Mouse (Mus musculus) thymus, adult 2 months (tissue): ENCODE results near the gene Mdk. TPM values are rescaled to one million over a fixed set of nuclear protein-coding genes. Genes with fewer than 3 reads are reported as not detected.
A peak's percentile ranks its signal among the peaks of the same experiment; 100 is the strongest.

Experiments used
- DNase-seq: peaks from one replicate; pipeline ENCODE4 v3.0.0; 2021
- H3K27ac ChIP-seq: fragments of 200-500 bp; 2 replicates; pipeline ENCODE4 v1.5.1; 2012; ENCODE audit warnings: low read length, control low read depth; ENCODE audit not compliant: control insufficient read depth, insufficient read depth
- H3K27me3 ChIP-seq: fragments of 200-500 bp; 2 replicates; pipeline ENCODE4 v1.6.1; 2012; ENCODE audit warnings: mild to moderate bottlenecking, low read length, moderate library complexity, mixed read lengths; ENCODE audit not compliant: control insufficient read depth, insufficient read depth
- H3K36me3 ChIP-seq: fragments of 200-500 bp; 2 replicates; pipeline ENCODE4 v1.6.1; 2012; ENCODE audit warnings: mild to moderate bottlenecking, low read length, moderate library complexity; ENCODE audit not compliant: control insufficient read depth, insufficient read depth
- H3K4me1 ChIP-seq: fragments of 200-500 bp; replicated peaks from 2 replicates; pipeline ENCODE4 v1.6.1; 2012; ENCODE audit warnings: low read length; ENCODE audit not compliant: control insufficient read depth, insufficient read depth
- H3K4me3 ChIP-seq: fragments of 200-500 bp; 2 replicates; pipeline ENCODE4 v1.5.1; 2012; ENCODE audit warnings: mild to moderate bottlenecking, low read length, control low read depth, moderate library complexity; ENCODE audit not compliant: control insufficient read depth, insufficient read depth
- CTCF ChIP-seq: fragments of 200-500 bp; IDR thresholded peaks from 2 replicates; pipeline ENCODE4 v1.5.1; 2012; ENCODE audit warnings: mild to moderate bottlenecking, control low read depth, low read length, moderate library complexity, borderline replicate concordance; ENCODE audit not compliant: control insufficient read depth, poor library complexity, insufficient read depth; ENCODE audit errors: extremely low read depth
- POLR2A ChIP-seq: fragments of 200-500 bp; IDR thresholded peaks from 2 replicates; pipeline ENCODE4 v1.6.1; 2012; ENCODE audit warnings: mild to moderate bottlenecking, low read length, control low read depth, moderate library complexity; ENCODE audit not compliant: control insufficient read depth, poor library complexity, insufficient read depth; ENCODE audit errors: extremely low read depth
- WGBS: fragments of 180-500 bp; shearing (Covaris S2); methylation state at CpG from one replicate; pipeline ENCODE4 v1.1.7; 2018; 5-methylcytosine and 5-hydroxymethylcytosine counted together
- polyA plus RNA-seq: library from polyadenylated mRNA; depleted of rRNA; stranded (reverse); fragments of >200 nt; gene quantifications from 2 replicates; pipeline ENCODE4 v1.2.3, GENCODE M21; 2012

Mdk gene
- polyA plus RNA-seq, 1 experiment: 17.7 TPM

GRCm38 (mm10) chr2:91958701-91959457 lies 26.8 kb upstream of the Mdk start:
- no peaks in the 10 kb centered on the region for H3K36me3 ChIP-seq
- peaks cover 70% of the 10 kb centered on the region for H3K4me1 ChIP-seq
- DNase-seq: peak; percentile 69
- TF ChIP-seq POLR2A (no peak), CTCF (peak; percentile 79; the same call in 1 of the 2 replicates)
- no peak overlapping the region for H3K4me3 ChIP-seq
- no peak overlapping the region for H3K27ac ChIP-seq
- H3K27me3 ChIP-seq: no peaks in the 10 kb centered on the region
- 53% methylated on average over 10 of the region's 10 CpGs for WGBS

- WGBS: 83% methylated on average over 8 of the region's 8 CpGs
- Histone ChIP-seq H3K4me1 (peaks cover 71% of the 10 kb centered on the region), H3K4me3 (no peak overlapping the region), H3K27me3 (no peaks in the 10 kb centered on the region), H3K27ac (peak overlapping the region; percentile 63; the same call in 1 of the 2 replicates), H3K36me3 (no peaks in the 10 kb centered on the region)
- no peak for DNase-seq
- no peak for TF ChIP-seq POLR2A
- TF ChIP-seq CTCF: no peak
Measured at GRCm38 (mm10) chr2:91958049-91958448, 26.0 kb upstream of the Mdk start.

GRCm38 (mm10) chr2:91957096-91957495 lies 25.0 kb upstream of the Mdk start:
- DNase-seq: peak; percentile 79
- 2% methylated on average over 4 of the region's 4 CpGs for WGBS
- Histone ChIP-seq H3K36me3 (no peaks in the 10 kb centered on the region), H3K4me3 (peak overlapping the region; percentile 14), H3K4me1 (peaks cover 70% of the 10 kb centered on the region), H3K27ac (peak overlapping the region; percentile 78), H3K27me3 (no peaks in the 10 kb centered on the region)
- TF ChIP-seq CTCF (no peak; the same call in 1 of the 2 replicates), POLR2A (no peak)

GRCm38 (mm10) chr2:91955875-91956274 lies 23.8 kb upstream of the Mdk start:
- no peak for DNase-seq
- Histone ChIP-seq H3K27me3 (no peaks in the 10 kb centered on the region), H3K27ac (no peak overlapping the region), H3K4me1 (peaks cover 64% of the 10 kb centered on the region), H3K36me3 (no peaks in the 10 kb centered on the region), H3K4me3 (no peak overlapping the region)
- TF ChIP-seq CTCF: no peak
- TF ChIP-seq POLR2A: no peak
- 82% methylated on average over 6 of the region's 6 CpGs for WGBS

DNA sequence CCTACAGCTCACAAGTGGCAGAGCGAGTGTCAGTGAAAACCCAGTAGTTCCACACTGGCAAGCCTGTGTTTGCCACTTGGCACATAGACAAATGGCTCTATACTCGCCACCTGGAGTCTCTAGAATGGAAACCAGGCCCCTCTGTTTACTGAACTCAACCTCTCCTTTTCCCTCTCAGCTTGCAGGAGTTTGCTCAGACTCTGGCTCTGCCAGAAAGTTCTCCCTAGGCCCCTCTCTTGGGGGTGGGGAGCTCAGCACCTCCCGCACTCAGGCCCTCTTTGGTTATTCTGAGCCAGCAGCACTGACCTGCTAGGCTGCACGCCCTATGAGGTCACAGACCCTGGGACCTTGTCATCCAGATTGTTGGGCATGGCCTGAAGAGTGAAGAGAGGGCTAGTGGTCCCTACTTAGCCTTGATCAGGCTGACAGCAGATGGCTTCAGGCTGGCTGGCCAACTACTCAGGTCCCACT lies 23.1 kb upstream of the Mdk start:
- DNase-seq: no peak
- no peaks in the 10 kb centered on the region for H3K36me3 ChIP-seq
- 94% methylated on average over 4 of the region's 4 CpGs for WGBS
- TF ChIP-seq CTCF: no peak
- TF ChIP-seq POLR2A: no peak
- H3K4me1 ChIP-seq: peaks cover 63% of the 10 kb centered on the region
- no peak overlapping the region for H3K4me3 ChIP-seq
- H3K27me3 ChIP-seq: no peaks in the 10 kb centered on the region
- H3K27ac ChIP-seq: no peak overlapping the region

- H3K36me3 ChIP-seq: no peaks in the 10 kb centered on the region
- DNase-seq: no peak
- no peak overlapping the region for H3K4me3 ChIP-seq
- no peak overlapping the region for H3K27ac ChIP-seq
- no peaks in the 10 kb centered on the region for H3K27me3 ChIP-seq
- peaks cover 57% of the 10 kb centered on the region for H3K4me1 ChIP-seq
- WGBS: 80% methylated on average over 5 of the region's 5 CpGs
- TF ChIP-seq CTCF: no peak
Measured at GRCm38 (mm10) chr2:91953825-91954224, 21.7 kb upstream of the Mdk start.

DNA sequence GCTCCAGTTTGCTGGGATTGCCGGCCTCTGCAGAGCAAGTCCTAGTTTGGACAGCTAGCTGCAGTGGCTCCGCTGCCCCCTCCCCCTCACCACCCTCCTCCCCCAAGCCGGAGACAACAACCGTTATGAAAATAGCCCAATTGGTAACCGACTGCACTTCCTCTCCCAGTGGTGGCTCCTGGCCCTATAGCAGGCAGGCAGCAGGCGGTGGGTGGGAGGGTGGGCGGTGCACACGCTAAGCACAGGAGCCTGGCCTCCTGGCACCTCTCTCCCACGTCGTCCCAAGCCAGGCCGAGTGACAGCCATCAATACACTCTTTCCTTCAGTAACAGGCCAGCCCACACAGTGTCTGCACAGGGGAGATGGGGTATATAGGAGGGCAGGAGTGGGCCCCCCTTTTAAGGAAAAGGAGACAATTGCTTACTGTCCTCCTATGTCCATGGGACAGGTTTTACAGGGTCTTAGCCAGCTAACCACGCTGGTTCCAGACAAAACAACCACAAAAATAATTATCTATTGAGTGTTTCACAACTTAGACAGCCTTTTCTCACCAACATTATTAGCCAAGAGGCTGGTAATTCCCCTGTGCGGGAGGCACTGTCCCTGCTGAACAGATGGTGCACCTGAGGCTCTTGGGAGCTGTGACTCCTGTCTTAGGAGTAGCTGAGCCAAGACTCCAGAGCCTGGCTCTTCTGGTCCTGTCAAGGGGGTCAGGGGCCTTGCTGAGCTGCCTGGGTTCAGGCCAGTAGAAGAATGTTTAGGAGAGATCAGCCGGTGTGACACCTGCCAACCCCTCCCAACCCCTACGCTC lies 18.4 kb upstream of the Mdk start:
- Histone ChIP-seq H3K4me3 (peak overlapping the region; percentile 55), H3K27ac (peak overlapping the region; percentile 75), H3K4me1 (peaks cover 59% of the 10 kb centered on the region), H3K27me3 (no peaks in the 10 kb centered on the region), H3K36me3 (peaks cover under 1% of the 10 kb centered on the region; the same call in 1 of the 2 replicates)
- 12% methylated on average over 15 of the region's 15 CpGs for WGBS
- peak; percentile 45; the same call in 1 of the 2 replicates for TF ChIP-seq POLR2A
- no peak; the same call in 1 of the 2 replicates for TF ChIP-seq CTCF
- peak; percentile 65 for DNase-seq
